Mouse (Mus musculus) heart, postnatal 10 days (tissue): Measurements from ENCODE around the gene Ift20. TPM values are rescaled to one million over a fixed set of nuclear protein-coding genes. Genes with fewer than 3 reads are reported as not detected.
A peak's percentile ranks its signal among the peaks of the same experiment; 100 is the strongest.

Experiments
- DNase-seq, 2 experiments: peaks; one replicate each; pipeline ENCODE4 v3.0.0; 2021
- intact Hi-C: fragments of 180-260 bp; cut with DNase I; formaldehyde crosslinking; loops from one replicate; pipeline ENCODE4 v1.15.1; 2025
- total RNA-seq, 2 experiments: library from RNA; stranded (reverse); gene quantifications; 2 replicates each; pipeline ENCODE4 v1.2.3; 2021

Ift20 gene
- 10 to 100 TPM; 50.6 to 53.5 TPM for total RNA-seq

DNA sequence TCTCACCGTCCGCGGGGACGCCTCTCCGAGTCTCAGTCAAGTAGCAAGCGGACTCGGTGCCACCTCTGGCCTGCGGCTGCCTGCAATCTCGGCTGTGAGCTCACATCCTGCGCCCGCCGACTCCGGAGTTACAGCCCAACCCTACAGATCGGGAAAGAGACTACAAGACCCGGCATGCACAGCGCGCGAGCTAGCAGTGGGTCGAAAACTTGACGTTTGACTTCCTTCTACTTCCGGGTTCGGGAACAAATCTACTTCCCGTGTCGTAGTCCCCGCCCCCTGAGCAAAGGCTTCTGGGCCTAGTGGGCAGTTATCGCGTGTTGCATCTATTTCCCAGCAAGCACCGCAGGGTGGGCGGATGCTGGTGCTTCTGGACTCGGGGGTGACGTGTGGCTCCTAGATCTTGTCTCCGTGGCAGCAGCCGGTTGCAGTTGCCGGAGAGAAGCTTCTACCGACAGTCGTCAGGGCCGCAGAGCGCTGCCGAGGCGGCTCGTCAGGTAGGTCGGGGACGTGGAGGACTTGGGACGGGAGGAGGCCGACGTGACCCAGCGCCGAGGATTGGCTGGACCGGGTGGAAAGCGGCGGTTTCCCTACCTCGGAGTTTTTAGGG is at the start of gene Ift20, which contains the start of gene Tnfaip1:
TSS of gene Ift20 (plus strand) at position 282 of the 610 bp plus-strand sequence.
TSS of gene Tnfaip1 (minus strand) at position 253 of the 610 bp plus-strand sequence.
- peak; percentile 99 for DNase-seq
- intact Hi-C loops = no loop called here

DNA sequence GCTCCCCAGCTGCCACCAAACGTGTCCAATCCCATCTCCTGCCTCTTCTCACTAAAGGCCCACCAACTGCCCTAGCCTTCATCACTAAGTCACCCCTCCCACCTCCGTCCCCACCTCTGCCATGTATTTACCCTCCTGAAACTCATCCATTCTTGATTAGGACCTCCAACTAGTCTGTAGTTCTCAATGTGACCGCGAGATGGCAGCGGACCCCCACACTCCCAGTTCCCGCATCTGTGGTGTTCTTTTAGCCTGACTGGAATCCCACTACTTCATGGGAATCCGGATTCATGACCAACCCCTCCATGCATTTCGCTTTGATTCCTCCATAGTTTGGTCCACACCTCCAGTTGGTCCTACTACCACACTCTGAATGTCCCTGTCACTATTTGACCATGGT is 48.0 kb upstream of the Ift20 start:
- intact Hi-C loops = loop anchor here (5.0 to 10.0 kb wide), 2 partner anchors 339 to 467 kb away; partner anchors contain the start of gene Lyrm9
- peak; percentile 75 to 84 for DNase-seq

DNA sequence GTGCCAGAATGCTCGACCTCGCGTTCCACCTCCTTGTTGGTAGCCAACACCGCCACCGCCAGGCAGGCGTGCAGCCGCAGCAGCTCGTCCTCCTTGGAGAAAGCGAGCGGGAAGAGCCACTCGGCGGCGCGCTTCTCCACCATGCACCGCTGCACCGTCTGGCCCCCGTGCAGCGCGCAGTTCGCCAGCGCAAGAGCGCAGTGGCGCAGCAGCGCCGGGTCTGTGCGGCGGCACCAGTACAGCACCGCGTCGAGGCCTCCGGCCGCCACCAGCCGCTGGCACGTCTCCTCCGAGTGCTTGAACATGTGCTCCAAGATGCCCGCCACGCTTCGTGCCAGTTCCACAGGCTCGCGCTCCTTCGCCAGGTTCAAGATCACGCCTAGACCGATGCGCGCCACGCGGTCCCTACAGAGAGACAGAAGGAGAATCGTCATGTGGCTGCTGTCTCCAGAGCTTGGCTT is 45.4 kb upstream of the Ift20 start:
- peak in 1 of 2 experiments; percentile 14 for DNase-seq

DNA sequence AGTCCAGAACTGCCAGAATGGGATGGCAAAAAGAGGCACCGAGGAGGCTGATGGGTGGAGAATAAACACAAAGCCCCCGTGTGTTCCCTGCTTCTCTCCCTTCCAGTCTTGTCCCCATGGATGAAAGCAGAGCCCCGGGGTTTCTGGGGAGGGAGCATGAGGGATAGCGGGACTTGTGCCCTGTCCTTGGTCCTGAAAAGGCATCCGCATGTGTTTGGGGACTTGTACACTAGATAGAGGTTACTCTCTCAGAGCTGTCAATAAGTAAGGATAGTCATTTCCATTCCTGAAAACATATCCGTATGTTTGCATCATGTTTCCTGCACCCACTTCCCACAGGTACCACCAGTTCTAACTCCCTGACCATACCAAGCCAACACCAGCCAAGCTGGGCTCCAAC is 40.3 kb upstream of the Ift20 start:
- peak; percentile 50 to 71 for DNase-seq
- intact Hi-C loops = no loop called here

More for the DNA sequence above, 45.4 kb upstream of the Ift20 start:
- intact Hi-C loops = no loop called here

DNA sequence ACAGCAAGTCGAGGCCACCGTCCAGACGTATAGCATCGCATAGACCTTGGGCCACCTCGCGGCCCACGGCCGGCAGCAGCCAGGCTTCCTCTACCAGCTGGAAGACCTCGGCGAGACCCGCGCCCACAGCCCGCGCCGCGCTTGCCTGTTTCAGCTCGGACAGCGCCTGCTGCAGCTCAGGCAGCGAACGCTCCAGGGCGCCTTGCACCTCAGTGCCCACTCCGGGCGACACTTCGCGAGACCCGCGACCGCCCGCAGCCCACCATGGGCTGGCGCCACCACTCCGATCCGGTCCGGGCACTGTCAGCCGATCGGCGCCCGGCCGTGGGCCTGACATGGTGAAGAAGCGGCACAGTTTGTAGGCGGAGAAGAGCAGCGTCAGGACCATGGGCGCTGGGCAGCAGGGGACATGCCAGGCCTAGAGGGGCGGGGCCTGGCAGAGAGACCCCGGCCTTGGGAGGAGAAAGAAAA is 39.1 kb upstream of the Ift20 start:
- intact Hi-C loops = no loop called here
- no peak for DNase-seq

DNA sequence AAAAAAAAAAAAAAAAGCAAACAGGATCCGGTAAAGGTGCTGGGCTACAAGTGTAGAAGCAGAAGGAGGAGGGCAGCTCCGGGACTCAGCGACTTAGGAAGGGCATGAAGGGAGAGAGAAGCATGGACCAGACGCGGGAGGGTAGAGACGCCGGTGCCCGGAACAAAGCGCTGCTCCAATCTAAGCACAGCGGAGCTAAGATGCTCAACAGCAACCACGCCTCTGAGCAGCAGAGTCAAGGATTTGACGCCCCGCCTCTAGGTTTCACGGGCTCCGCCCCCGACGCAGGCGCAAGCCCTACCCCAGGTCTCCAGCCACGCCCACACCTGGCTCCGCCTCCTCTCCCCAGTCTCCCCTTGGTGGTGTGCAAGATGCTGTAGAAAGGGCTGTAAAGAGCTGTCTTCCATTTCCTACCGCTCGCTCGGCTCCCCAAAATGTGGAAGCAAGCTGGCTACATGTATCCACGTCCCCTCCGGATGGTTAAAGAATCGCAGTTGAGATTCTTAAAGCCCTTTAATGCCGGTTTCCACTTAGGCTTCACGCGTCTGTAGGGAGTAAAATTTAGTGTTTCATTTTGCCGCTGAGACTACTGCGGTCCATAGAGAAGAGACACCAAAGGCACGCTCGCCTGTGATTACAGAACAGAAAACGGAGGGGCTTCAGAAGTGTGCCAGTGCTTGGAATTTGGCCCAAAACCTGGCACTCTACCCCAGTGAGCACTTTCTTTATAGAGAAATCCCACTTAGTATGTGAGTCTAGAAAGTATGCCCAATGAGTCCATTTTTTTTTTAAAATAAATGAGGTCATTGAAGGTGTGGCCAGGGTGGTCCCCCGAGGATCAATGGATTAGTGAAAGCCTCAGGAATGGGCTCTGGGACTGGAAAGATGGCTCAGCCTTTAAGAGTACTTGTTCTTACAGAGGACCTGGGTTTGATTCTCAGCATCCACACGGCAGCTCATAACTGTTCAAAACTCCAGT is 38.3 kb upstream of the Ift20 start, which contains the start of gene Sarm1:
TSS of gene Sarm1 (minus strand) at position 211 of the 979 bp plus-strand sequence.
- intact Hi-C loops = no loop called here
- peak; percentile 84 for DNase-seq

DNA sequence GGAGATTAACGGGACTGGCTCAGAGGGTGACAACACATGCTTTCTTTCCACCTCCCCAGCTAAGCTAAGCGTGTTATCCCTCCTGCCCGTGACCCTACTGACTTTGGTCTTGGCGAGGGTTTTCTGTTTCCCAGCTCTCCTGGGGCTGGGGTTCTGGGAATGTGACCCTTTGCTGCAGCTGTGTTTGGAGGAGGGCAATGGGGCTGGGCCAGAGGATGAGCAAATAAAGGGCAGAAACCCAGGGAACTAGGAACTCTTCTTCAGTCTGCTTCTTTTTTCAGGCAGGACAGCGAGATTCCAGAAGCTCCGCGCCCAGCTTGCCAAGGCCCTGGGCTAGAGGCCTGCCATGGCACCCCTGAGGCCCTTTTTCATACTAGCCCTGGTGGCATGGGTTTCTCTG is 37.2 kb upstream of the Ift20 start, which contains the start of gene Vtn:
TSS of gene Vtn (plus strand) at position 88 of the 400 bp plus-strand sequence.
- peak; percentile 30 to 50 for DNase-seq
- intact Hi-C loops = no loop called here

DNA sequence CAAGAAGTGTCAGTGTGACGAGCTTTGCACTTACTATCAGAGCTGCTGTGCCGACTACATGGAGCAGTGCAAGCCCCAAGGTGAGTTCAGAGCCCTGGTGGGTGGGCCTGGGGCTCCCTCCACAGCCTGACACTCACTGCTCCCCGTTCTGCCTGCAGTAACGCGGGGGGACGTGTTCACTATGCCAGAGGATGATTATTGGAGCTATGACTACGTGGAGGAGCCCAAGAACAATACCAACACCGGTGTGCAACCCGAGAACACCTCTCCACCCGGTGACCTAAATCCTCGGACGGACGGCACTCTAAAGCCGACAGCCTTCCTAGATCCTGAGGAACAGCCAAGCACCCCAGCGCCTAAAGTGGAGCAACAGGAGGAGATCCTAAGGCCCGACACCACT is 36.6 kb upstream of the Ift20 start:
- intact Hi-C loops = no loop called here
- DNase-seq = no peak

DNA sequence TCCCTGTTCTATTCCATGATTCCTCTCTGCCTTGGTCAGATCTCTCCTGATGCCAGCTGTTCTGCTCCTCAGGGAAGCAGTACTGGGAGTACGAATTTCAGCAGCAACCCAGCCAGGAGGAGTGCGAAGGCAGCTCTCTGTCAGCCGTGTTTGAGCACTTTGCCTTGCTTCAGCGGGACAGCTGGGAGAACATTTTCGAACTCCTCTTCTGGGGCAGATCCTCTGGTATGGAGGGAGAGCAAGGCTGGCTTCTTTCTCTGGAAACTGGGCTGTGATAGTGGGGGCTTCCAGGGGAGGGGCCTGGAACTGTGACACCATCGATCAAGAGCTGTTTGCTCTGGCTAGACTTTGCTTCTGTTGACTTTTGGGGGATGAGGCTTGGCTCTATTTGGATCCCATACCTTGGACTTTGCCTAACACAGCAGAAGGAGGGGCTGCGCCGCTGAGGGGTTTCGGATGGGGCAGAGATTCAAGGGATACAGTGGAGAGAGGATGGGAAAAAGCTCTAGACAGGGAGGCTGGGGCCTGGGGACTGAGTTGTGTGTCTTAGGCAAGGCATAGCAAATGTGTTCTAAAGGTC is 35.4 kb upstream of the Ift20 start:
- DNase-seq = no peak
- intact Hi-C loops = no loop called here

DNA sequence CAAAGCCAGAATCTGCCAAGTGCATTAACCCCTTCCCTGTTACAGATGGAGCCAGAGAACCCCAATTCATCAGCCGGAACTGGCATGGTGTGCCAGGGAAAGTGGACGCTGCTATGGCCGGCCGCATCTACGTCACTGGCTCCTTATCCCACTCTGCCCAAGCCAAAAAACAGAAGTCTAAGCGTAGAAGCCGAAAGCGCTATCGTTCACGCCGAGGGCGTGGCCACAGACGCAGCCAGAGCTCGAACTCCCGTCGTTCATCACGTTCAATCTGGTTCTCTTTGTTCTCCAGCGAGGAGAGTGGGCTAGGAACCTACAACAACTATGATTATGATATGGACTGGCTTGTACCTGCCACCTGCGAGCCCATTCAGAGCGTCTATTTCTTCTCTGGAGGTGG is 34.6 kb upstream of the Ift20 start:
- intact Hi-C loops = no loop called here
- no peak for DNase-seq

DNA sequence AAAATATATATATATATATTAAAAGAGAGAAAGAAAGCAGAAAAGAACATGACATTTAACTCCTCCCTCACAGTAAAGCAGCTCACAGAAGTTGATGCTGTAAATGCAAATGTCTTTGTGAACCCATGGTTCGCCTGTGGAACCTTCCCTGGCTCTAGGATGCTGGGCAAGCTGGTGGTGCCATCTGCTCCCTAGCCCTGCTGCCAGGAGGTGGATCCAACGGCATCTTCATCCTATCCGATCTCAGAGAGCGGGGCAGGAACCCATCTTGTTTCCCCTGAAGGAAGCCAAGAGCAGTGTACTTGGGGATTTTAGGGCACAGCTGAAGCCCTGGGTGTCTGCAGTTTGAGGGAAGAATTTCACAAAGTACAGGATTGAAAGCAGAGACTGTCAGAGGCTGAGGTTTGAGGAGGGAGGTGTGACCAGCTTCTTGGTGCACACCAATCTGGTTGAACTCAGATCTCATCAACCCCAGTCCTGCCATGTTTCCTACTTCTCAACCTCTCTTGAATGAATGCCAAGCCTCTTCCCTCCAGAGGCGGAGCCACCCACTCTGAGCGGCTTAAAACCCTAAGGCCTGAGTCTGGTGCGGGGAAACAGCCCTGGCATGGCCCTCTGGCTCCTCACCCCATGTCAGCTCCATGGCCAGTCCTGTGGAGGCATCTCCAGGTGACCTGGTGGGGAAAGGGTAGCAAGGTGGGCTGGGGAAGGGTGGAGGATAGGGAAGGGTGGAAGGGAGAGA is 33.1 kb upstream of the Ift20 start, which contains the start of gene Sebox:
TSS of gene Sebox (plus strand) at position 539 of the 742 bp plus-strand sequence.
- intact Hi-C loops = no loop called here
- no peak for DNase-seq

DNA sequence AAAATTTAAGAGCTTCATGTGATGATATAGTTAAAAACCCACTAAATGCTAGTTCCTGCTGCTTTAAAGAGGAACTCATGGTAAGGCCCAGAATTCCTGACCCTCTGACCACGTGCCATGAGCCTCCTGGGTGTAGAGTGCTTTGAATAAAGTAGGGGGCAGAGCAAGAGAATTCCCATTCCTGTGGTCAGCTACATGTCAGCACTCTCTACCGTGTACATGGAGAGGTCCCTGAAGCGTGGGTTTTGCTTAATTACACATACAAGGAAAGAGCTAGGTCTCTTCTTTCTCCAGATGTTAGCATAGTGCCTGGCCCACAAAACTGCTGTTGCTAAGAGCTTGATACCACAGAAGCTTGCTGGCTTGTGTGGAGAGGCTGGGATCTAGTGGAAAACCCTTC is 30.7 kb upstream of the Ift20 start:
- no peak for DNase-seq
- intact Hi-C loops = no loop called here

DNA sequence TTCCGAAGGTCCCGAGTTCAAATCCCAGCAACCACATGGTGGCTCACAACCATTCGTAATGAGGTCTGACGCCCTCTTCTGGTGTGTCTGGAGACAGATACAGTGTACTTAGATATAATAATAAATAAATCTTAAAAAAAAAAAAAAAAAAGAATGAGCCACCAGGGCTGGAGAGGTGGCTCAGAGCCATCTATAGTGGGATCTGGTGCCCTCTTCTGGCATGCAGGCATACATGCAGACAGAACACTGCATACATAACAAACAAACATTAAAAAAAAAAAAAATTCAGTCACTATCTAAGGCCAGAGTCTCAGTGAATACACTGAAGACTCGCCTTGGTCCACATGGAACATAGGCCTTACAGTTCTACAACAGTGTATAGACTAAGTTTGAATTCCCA is 27.0 kb upstream of the Ift20 start:
- no peak for DNase-seq
- intact Hi-C loops = no loop called here

DNA sequence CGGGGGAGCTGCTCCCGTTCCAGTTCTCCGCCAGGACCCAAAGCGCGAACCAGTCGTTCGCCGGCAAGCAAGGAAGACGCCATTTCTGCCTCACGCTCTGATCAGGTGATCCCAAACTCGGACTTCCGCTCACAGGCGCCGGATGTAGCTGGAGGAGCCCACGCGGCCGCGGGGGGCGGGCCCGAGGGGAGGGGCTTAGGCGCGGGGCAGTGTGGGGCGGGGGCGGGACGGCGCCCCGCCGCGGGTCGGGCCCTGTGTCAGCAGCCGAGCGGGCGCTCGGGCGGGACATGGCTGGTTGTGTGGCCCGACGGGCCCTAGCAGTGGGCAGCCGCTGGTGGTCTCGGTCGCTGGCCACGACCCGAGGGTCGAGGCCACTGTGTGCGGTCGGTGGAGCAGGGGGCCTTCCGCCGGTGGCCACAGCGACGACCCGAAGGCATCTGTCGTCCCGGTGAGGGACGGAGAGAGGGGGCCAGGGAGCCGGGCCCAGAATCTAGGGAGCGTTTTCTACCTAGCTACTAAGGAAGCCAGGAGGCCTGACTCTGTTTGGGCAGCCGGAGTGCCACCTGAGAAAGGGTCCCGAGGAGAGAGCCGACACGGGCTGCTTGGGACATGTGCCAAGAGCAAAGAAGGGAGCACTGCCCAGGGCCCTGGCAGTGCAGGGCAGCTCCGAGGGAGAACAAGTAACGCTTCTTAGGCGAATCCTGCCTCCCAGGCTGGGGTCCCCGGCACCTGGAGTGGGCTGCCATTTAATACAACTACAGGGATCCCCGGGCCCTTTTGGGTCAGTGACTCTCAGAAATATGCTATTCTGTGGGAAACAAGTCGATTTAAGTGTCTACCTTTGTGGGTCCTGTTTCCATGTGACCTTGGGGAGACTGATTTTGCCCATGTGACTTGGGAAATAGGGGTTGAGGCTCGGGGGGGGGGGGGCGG is 23.9 kb upstream of the Ift20 start, which contains the start of the genes Tmem199 and Poldip2:
TSS of gene Tmem199 (minus strand) at position 148 of the 933 bp plus-strand sequence.
TSS of gene Poldip2 (plus strand) at position 169 of the 933 bp plus-strand sequence.
- DNase-seq = peak; percentile 92 to 93
- intact Hi-C loops = no loop called here

DNA sequence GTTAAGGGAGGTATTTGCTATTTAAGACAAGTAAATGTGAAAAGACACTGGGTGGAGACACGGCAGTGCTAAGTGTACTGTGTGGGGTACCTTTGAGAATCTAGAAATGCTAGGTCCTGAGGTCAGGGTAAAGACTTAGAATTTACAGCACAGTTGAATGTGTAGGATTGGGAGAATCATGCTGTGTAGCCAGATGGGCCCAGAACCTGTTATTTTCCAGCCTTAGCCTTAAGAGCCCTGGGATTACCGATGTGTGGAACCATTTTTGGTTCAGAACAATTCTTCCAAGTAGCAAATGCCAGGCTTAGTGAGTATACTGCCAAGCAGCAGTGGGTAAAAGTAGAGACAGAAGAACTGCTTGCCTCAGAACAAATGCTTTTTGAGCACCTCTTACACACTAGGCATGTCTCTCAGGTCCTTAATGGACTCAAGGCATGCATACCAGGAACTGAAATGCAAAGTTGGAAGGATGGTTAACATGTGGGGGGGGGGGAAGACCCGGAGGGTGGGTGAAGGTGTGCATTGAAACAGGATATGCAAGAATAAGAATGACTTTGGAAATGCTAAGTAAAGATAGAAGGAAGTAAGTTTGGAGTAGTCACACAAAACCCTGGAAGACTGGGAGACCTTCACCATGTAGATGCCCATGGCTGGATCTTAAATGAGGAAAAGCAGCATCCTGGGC is 22.9 kb upstream of the Ift20 start:
- intact Hi-C loops = no loop called here

DNA sequence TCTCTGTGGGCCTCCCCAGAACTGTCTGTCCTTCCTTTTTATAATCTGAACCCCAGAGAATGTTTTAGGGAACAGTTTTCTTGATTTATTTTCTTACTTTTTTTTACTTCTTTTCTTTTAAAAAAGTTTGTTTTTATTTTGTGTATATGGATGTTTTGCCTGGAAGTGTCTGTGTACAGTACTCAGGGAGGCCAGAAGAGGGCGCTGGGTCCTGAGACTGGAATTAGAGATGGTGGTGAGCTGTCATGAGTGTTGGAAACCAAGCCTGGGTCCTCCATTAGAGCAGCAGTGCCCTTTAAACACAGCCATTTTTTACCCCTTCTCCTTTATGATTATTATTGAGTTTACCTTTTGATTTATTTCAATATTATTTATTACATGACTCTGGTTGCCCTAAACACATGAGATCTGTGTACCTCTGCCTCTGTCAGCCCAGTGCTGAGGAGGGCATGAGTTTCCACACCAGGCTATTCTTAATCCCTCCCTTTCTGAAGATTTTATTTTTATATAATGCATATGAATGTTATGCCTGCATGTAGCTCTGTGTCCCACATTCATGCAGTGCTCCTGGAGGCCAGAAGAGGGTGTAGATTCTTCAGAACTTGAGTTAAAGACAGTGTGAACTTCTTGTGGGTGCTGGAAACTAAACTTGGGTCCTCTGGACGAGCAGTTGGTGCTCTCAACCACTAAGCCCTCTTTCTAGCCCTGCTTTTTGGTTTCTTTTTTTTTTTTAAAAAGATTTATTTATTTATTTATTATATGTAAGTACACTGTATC is 20.4 kb upstream of the Ift20 start:
- intact Hi-C loops = no loop called here
- DNase-seq = no peak

More for the DNA sequence above, 22.9 kb upstream of the Ift20 start:
- DNase-seq = no peak

DNA sequence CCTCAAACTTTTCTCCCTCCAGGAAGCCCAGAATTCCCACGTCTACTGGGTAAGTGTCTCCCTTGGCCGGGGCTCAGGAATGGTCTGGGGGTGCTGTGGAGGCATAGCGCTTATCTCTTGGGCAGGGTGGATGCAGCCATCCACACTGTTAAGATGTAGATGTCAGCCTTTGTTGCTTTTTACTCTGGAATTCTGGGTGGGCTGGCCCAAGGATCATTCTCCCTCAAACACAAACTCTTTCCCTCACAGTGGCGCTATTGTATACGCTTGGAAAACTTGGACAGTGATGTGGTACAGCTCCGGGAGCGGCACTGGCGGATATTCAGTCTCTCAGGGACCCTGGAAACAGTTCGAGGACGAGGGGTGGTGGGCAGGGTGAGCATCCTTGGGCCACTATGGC is 17.2 kb upstream of the Ift20 start:
- intact Hi-C loops = no loop called here
- no peak for DNase-seq
